Mouse (Mus musculus) hindlimb bud, embryonic 11.5 days (tissue): ENCODE data around the gene Xbp1.
"Not testable (repeated sequence)": the region's sequence is repeated elsewhere in the genome, so short reads cannot be mapped to it uniquely, and the experiment has no call there.

Source experiments
- DNase-seq: peaks from one replicate; pipeline ENCODE4 v3.0.0-alpha.2; 2012; ENCODE audit warnings: low read depth, low spot score; ENCODE audit errors: extremely low spot score

The Xbp1 gene

GRCm38 (mm10) chr11:5526573-5527439, 6.3 kb downstream of the Xbp1 start:
- DNase-seq, result no peak

- no peak for DNase-seq
These were observed 7.5 kb downstream of the Xbp1 start for GRCm38 (mm10) chr11:5527865-5528523.

- no peak for DNase-seq
These were observed 8.4 kb downstream of the Xbp1 start for GRCm38 (mm10) chr11:5528841-5529240.

GRCm38 (mm10) chr11:5530172-5530571, 9.7 kb downstream of the Xbp1 start:
- DNase-seq, result no peak

- no peak for DNase-seq
These were observed 10.3 kb downstream of the Xbp1 start for GRCm38 (mm10) chr11:5530717-5531116.

GRCm38 (mm10) chr11:5533108-5533507, 12.6 kb downstream of the Xbp1 start:
- no peak for DNase-seq

GRCm38 (mm10) chr11:5537454-5537853, 17.0 kb downstream of the Xbp1 start:
- DNase-seq, result not testable (repeated sequence)

- DNase-seq, result no peak
These were observed 19.9 kb downstream of the Xbp1 start for GRCm38 (mm10) chr11:5540331-5540730.

GRCm38 (mm10) chr11:5541230-5541798, 20.9 kb downstream of the Xbp1 start:
- no peak for DNase-seq

GRCm38 (mm10) chr11:5541799-5542481, 21.5 kb downstream of the Xbp1 start, which contains the start of gene Ccdc117:
Ccdc117 (minus strand) TSS chr11:5542187.
- DNase-seq, result no peak

GRCm38 (mm10) chr11:5542482-5543185, 22.2 kb downstream of the Xbp1 start:
- DNase-seq, result no peak

GRCm38 (mm10) chr11:5543281-5543680, 22.8 kb downstream of the Xbp1 start:
- no peak for DNase-seq

GRCm38 (mm10) chr11:5544709-5545108, 24.2 kb downstream of the Xbp1 start:
- DNase-seq, result not testable (repeated sequence)

- no peak for DNase-seq
These were observed 25.0 kb downstream of the Xbp1 start for GRCm38 (mm10) chr11:5545457-5545856.

GRCm38 (mm10) chr11:5546693-5547092, 26.2 kb downstream of the Xbp1 start:
- no peak for DNase-seq

GRCm38 (mm10) chr11:5551430-5551829, 31.0 kb downstream of the Xbp1 start:
- no peak for DNase-seq

GRCm38 (mm10) chr11:5551931-5552330, 31.5 kb downstream of the Xbp1 start:
- DNase-seq, result no peak

- no peak for DNase-seq
These were observed 39.8 kb downstream of the Xbp1 start for GRCm38 (mm10) chr11:5560273-5560672.

GRCm38 (mm10) chr11:5562625-5563268, 42.3 kb downstream of the Xbp1 start:
- no peak for DNase-seq

- no peak for DNase-seq
These were observed 43.4 kb downstream of the Xbp1 start for GRCm38 (mm10) chr11:5563898-5564297.
